Mouse (Mus musculus) limb, embryonic 13.5 days (tissue): ENCODE data around the gene Slc7a11. TPM values are rescaled to one million over a fixed set of nuclear protein-coding genes. Genes with fewer than 3 reads are reported as not detected.

Experiments
- ATAC-seq: fragments of 200-750 bp; cut with Nextera tagmentation; 2 replicates; pipeline ENCODE4 v1.8.0; 2017; ENCODE audit warnings: low read depth, moderate number of reproducible peaks, moderate TSS enrichment; ENCODE audit not compliant: low FRiP score
- H3K27ac ChIP-seq: fragments of 300-500 bp; sonication (generic); 2 replicates; pipeline ENCODE4 v1.5.1; 2015; ENCODE audit warnings: inconsistent platforms, mild to moderate bottlenecking, moderate library complexity
- H3K27me3 ChIP-seq: fragments of 300-500 bp; sonication (generic); 2 replicates; pipeline ENCODE4 v1.6.1; 2015; ENCODE audit warnings: mild to moderate bottlenecking, inconsistent platforms
- H3K36me3 ChIP-seq: fragments of 300-500 bp; sonication (generic); 2 replicates; pipeline ENCODE4 v1.6.1; 2015; ENCODE audit warnings: inconsistent platforms, mild to moderate bottlenecking, moderate library complexity
- H3K4me1 ChIP-seq: fragments of 300-500 bp; sonication (generic); 2 replicates; pipeline ENCODE4 v1.6.1; 2015; ENCODE audit warnings: inconsistent platforms
- H3K4me2 ChIP-seq: fragments of 300-500 bp; sonication (generic); replicated peaks from 2 replicates; pipeline ENCODE4 v1.6.1; 2015; ENCODE audit warnings: inconsistent platforms, mild to moderate bottlenecking, moderate library complexity
- H3K4me3 ChIP-seq: fragments of 300-500 bp; sonication (generic); 2 replicates; pipeline ENCODE4 v1.5.1; 2015; ENCODE audit warnings: moderate library complexity, mild to moderate bottlenecking, inconsistent platforms
- H3K9ac ChIP-seq: fragments of 300-500 bp; sonication (generic); 2 replicates; pipeline ENCODE4 v1.6.1; 2015; ENCODE audit warnings: mild to moderate bottlenecking, inconsistent platforms
- H3K9me3 ChIP-seq: fragments of 300-500 bp; sonication (generic); 2 replicates; pipeline ENCODE4 v1.6.1; 2016; ENCODE audit warnings: inconsistent platforms
- WGBS: fragments of 180-500 bp; shearing (Covaris S2); methylation state at CpG from one replicate; pipeline ENCODE4 v1.1.7; 2015; 5-methylcytosine and 5-hydroxymethylcytosine counted together
- polyA plus RNA-seq: library from polyadenylated mRNA; unstranded; fragments of >200 nt; fragmentation: Nextera tagmentation; extraction: Ambion mirVana; gene quantifications from 2 replicates; pipeline ENCODE4 v1.2.1, GENCODE M21; 2015

Gene Slc7a11
- polyA plus RNA-seq, 1 experiment from 2014 or later, result 2.6 TPM

- no peak overlapping the region for H3K4me3 ChIP-seq
- H3K9ac ChIP-seq, result no peak overlapping the region
- H3K27me3 ChIP-seq, result no peaks in the 10 kb centered on the region
- no peak overlapping the region for H3K4me2 ChIP-seq
- H3K9me3 ChIP-seq, result no peaks in the 10 kb centered on the region
- no peaks in the 10 kb centered on the region for H3K4me1 ChIP-seq
- 84% methylated on average over 2 of the region's 2 CpGs for WGBS
- ATAC-seq, result no peak
- no peak overlapping the region for H3K27ac ChIP-seq
- no peaks in the 10 kb centered on the region for H3K36me3 ChIP-seq
Observed at GRCm38 (mm10) chr3:49937611-49938010, 505.8 kb downstream of the Slc7a11 start.

- H3K4me2 ChIP-seq, result no peak overlapping the region
- no peaks in the 10 kb centered on the region for H3K27me3 ChIP-seq
- H3K4me1 ChIP-seq, result peaks cover 24% of the 10 kb centered on the region
- H3K27ac ChIP-seq, result peak overlapping the region; percentile 80
- H3K9ac ChIP-seq, result no peak overlapping the region
- no peak overlapping the region for H3K4me3 ChIP-seq
- no peaks in the 10 kb centered on the region for H3K9me3 ChIP-seq
- H3K36me3 ChIP-seq, result no peaks in the 10 kb centered on the region
- no peak for ATAC-seq
Observed at GRCm38 (mm10) chr3:49929496-49929895, 513.9 kb downstream of the Slc7a11 start.

- 5% methylated on average over 4 of the region's 4 CpGs for WGBS
- peaks cover 24% of the 10 kb centered on the region for H3K4me1 ChIP-seq
- no peak overlapping the region for H3K9ac ChIP-seq
- no peak overlapping the region for H3K4me2 ChIP-seq
- no peak overlapping the region for H3K4me3 ChIP-seq
- no peaks in the 10 kb centered on the region for H3K27me3 ChIP-seq
- ATAC-seq, result peak; percentile 95
- H3K27ac ChIP-seq, result peak overlapping the region; percentile 40; the same call in 1 of the 2 replicates
- no peaks in the 10 kb centered on the region for H3K36me3 ChIP-seq
- no peaks in the 10 kb centered on the region for H3K9me3 ChIP-seq
Observed at GRCm38 (mm10) chr3:49928509-49929263, 514.7 kb downstream of the Slc7a11 start.

GRCm38 (mm10) chr3:49913929-49914328 lies 529.5 kb downstream of the Slc7a11 start:
- no peak overlapping the region for H3K4me2 ChIP-seq
- 62% methylated on average over 2 of the region's 2 CpGs for WGBS
- no peaks in the 10 kb centered on the region for H3K27me3 ChIP-seq
- H3K4me3 ChIP-seq, result no peak overlapping the region
- H3K27ac ChIP-seq, result no peak overlapping the region
- H3K9me3 ChIP-seq, result no peaks in the 10 kb centered on the region
- no peak for ATAC-seq
- peaks cover 16% of the 10 kb centered on the region for H3K4me1 ChIP-seq
- H3K36me3 ChIP-seq, result no peaks in the 10 kb centered on the region
- H3K9ac ChIP-seq, result no peak overlapping the region

GRCm38 (mm10) chr3:49910922-49911321 lies 532.5 kb downstream of the Slc7a11 start:
- peaks cover 30% of the 10 kb centered on the region for H3K4me1 ChIP-seq
- H3K9ac ChIP-seq, result no peak overlapping the region
- H3K27me3 ChIP-seq, result no peaks in the 10 kb centered on the region
- ATAC-seq, result no peak
- H3K4me2 ChIP-seq, result no peak overlapping the region
- H3K9me3 ChIP-seq, result no peaks in the 10 kb centered on the region
- H3K36me3 ChIP-seq, result no peaks in the 10 kb centered on the region
- 31% methylated on average over 1 of the region's 1 CpGs for WGBS
- H3K4me3 ChIP-seq, result no peak overlapping the region
- no peak overlapping the region for H3K27ac ChIP-seq

GRCm38 (mm10) chr3:49908426-49909341 lies 534.7 kb downstream of the Slc7a11 start:
- WGBS, result 11% methylated on average over 12 of the region's 12 CpGs
- no peaks in the 10 kb centered on the region for H3K27me3 ChIP-seq
- H3K4me3 ChIP-seq, result no peak overlapping the region
- no peaks in the 10 kb centered on the region for H3K36me3 ChIP-seq
- H3K27ac ChIP-seq, result peak overlapping the region; percentile 78
- H3K9me3 ChIP-seq, result no peaks in the 10 kb centered on the region
- ATAC-seq, result peak; percentile 91
- H3K4me1 ChIP-seq, result peaks cover 30% of the 10 kb centered on the region
- peak overlapping the region; percentile 45 for H3K4me2 ChIP-seq
- H3K9ac ChIP-seq, result no peak overlapping the region

GRCm38 (mm10) chr3:49893945-49894344 lies 549.5 kb downstream of the Slc7a11 start:
- Histone ChIP-seq H3K27ac (no peak overlapping the region), H3K36me3 (no peaks in the 10 kb centered on the region), H3K27me3 (no peaks in the 10 kb centered on the region), H3K9me3 (0 out of 2 replicates have a peak, but pooled peaks cover 7% of the 10 kb centered on the region), H3K4me3 (no peak overlapping the region), H3K4me2 (no peak overlapping the region), H3K9ac (no peak overlapping the region), H3K4me1 (peaks cover 5% of the 10 kb centered on the region; the same call in 1 of the 2 replicates)
- no peak for ATAC-seq

GRCm38 (mm10) chr3:49887359-49887758 lies 556.1 kb downstream of the Slc7a11 start:
- H3K27me3 ChIP-seq, result no peaks in the 10 kb centered on the region
- H3K4me1 ChIP-seq, result peaks cover 6% of the 10 kb centered on the region; the same call in 1 of the 2 replicates
- no peak for ATAC-seq
- no peaks in the 10 kb centered on the region for H3K36me3 ChIP-seq
- H3K4me2 ChIP-seq, result 0 out of 2 replicates have a peak overlapping the region, but pooled peaks have one; percentile 4
- H3K4me3 ChIP-seq, result no peak overlapping the region
- no peak overlapping the region for H3K9ac ChIP-seq
- 45% methylated on average over 2 of the region's 2 CpGs for WGBS
- no peaks in the 10 kb centered on the region for H3K9me3 ChIP-seq
- no peak overlapping the region for H3K27ac ChIP-seq

- Histone ChIP-seq H3K4me1 (peaks cover 6% of the 10 kb centered on the region; the same call in 1 of the 2 replicates), H3K4me3 (no peak overlapping the region), H3K27ac (no peak overlapping the region), H3K9ac (no peak overlapping the region), H3K4me2 (no peak overlapping the region), H3K27me3 (no peaks in the 10 kb centered on the region), H3K9me3 (no peaks in the 10 kb centered on the region), H3K36me3 (no peaks in the 10 kb centered on the region)
- ATAC-seq, result no peak
- 55% methylated on average over 8 of the region's 8 CpGs for WGBS
Observed at GRCm38 (mm10) chr3:49886220-49886945, 557.0 kb downstream of the Slc7a11 start.

GRCm38 (mm10) chr3:49880496-49880895 lies 562.9 kb downstream of the Slc7a11 start:
- Histone ChIP-seq H3K4me3 (no peak overlapping the region), H3K4me1 (no peaks in the 10 kb centered on the region), H3K36me3 (no peaks in the 10 kb centered on the region), H3K27ac (no peak overlapping the region), H3K27me3 (no peaks in the 10 kb centered on the region), H3K4me2 (no peak overlapping the region), H3K9ac (no peak overlapping the region), H3K9me3 (no peaks in the 10 kb centered on the region)
- no peak for ATAC-seq

- Histone ChIP-seq H3K4me2 (no peak overlapping the region), H3K4me3 (no peak overlapping the region), H3K9me3 (no peaks in the 10 kb centered on the region), H3K27ac (peak overlapping the region; percentile 55), H3K27me3 (no peaks in the 10 kb centered on the region), H3K9ac (no peak overlapping the region), H3K36me3 (no peaks in the 10 kb centered on the region), H3K4me1 (peaks cover 55% of the 10 kb centered on the region)
- WGBS, result 48% methylated on average over 3 of the region's 3 CpGs
- no peak for ATAC-seq
Observed at GRCm38 (mm10) chr3:49870786-49871185, 572.6 kb downstream of the Slc7a11 start.
